Mouse (Mus musculus): ENCODE data around the gene Angel1.

DNA sequence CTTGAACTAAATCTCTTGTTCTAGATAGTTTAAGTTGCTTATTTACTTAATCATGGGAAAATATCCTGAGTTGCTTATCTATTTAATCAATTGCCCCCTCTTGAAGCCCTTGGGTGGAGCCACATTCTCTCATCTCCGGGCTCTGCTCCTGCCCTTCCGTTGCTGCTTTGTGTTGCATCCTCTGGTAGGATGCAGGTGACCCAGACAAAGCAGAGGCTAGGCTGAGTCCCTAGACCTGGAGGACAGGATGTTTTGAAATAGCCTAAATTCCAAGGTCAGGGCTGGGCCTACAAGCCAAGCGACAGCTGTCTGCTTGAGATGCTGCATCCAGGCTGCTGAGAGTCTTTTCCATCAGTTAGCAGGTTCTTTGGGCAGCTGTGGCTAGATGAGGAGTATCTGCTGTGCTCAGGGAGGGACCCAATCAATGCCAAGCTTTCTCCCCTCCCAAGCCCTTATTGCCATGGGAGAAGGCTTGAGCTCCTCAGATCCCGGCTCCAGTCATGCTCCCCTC, 38.8 kb downstream of the Angel1 start:
- TF ChIP-seq POLR2A (IDR thresholded peaks at IDR 0.05; ENCODE audit: insufficient read depth, low read depth, low read length) = no peak
- TF ChIP-seq EP300 (IDR thresholded peaks at IDR 0.05; ENCODE audit: insufficient read depth, low read depth, low read length) = 0 out of 2 replicates have a peak, but pooled peaks have one; percentile 48

Measured in heart, adult 2 months (tissue).